Mouse (Mus musculus) heart, postnatal 0 days (tissue): ENCODE measurements around the gene Syt5. TPM values are rescaled to one million over a fixed set of nuclear protein-coding genes. Genes with fewer than 3 reads are reported as not detected.
"Not testable (repeated sequence)": the region's sequence is repeated elsewhere in the genome, so short reads cannot be mapped to it uniquely, and the experiment has no call there.

Experiments
- ATAC-seq: fragments of 200-750 bp; cut with Nextera tagmentation; 2 replicates; pipeline ENCODE4 v1.8.0; 2017; ENCODE audit warnings: low read depth, moderate number of reproducible peaks, moderate library complexity; ENCODE audit not compliant: insufficient read depth
- DNase-seq: peaks from one replicate; pipeline ENCODE4 v3.0.0-alpha.2; 2016; ENCODE audit warnings: low spot score
- H3K27ac ChIP-seq: fragments of 300-500 bp; sonication (generic); 2 replicates; pipeline ENCODE4 v1.5.1; 2014; ENCODE audit warnings: low read depth, mild to moderate bottlenecking
- H3K27me3 ChIP-seq: fragments of 300-500 bp; sonication (generic); 2 replicates; pipeline ENCODE4 v1.6.1; 2014; ENCODE audit warnings: low read length, mixed read lengths; ENCODE audit not compliant: control insufficient read depth, insufficient read depth
- H3K36me3 ChIP-seq: fragments of 300-500 bp; sonication (generic); replicated peaks from 2 replicates; pipeline ENCODE4 v1.6.1; 2014; ENCODE audit warnings: low read length, mixed read lengths; ENCODE audit not compliant: control insufficient read depth, insufficient read depth
- H3K4me1 ChIP-seq: fragments of 300-500 bp; sonication (generic); 2 replicates; pipeline ENCODE4 v1.6.1; 2014; ENCODE audit warnings: antibody characterized with exemption; ENCODE audit not compliant: control insufficient read depth, insufficient read depth
- H3K4me2 ChIP-seq: fragments of 300-500 bp; sonication (generic); 2 replicates; pipeline ENCODE4 v1.6.1; 2014; ENCODE audit warnings: low read depth, mild to moderate bottlenecking, low read length, moderate library complexity
- H3K4me3 ChIP-seq: fragments of 300-500 bp; sonication (generic); 2 replicates; pipeline ENCODE4 v1.5.1; 2014; ENCODE audit warnings: low read depth, low read length
- H3K9ac ChIP-seq: fragments of 300-500 bp; sonication (generic); replicated peaks from 2 replicates; pipeline ENCODE4 v1.6.1; 2014; ENCODE audit warnings: low read depth, low read length, mixed read lengths
- H3K9me3 ChIP-seq: fragments of 300-500 bp; sonication (generic); replicated peaks from 2 replicates; pipeline ENCODE4 v1.6.1; 2016; ENCODE audit warnings: low read length; ENCODE audit not compliant: control insufficient read depth
- CTCF ChIP-seq: IDR thresholded peaks from 2 replicates; pipeline ENCODE4 v1.5.1; 2016; ENCODE audit warnings: antibody characterized with exemption, control low read depth, low read depth
- EP300 ChIP-seq: IDR thresholded peaks from 2 replicates; pipeline ENCODE4 v1.6.1; 2016; ENCODE audit warnings: antibody characterized with exemption, low read depth
- WGBS: fragments of 180-500 bp; shearing (Covaris S2); extraction: QIAGEN DNeasy Blood & Tissue Kit; methylation state at CpG from one replicate; pipeline ENCODE4 v1.1.7; 2014; 5-methylcytosine and 5-hydroxymethylcytosine counted together
- polyA plus RNA-seq: library from polyadenylated mRNA; unstranded; fragments of >200 nt; fragmentation: Nextera tagmentation; extraction: Ambion mirVana; gene quantifications from 2 replicates; pipeline ENCODE4 v1.2.1, GENCODE M21; 2015
- total RNA-seq: library from RNA; depleted of rRNA; stranded (reverse); fragments of >200 nt; gene quantifications from 2 replicates; pipeline ENCODE4 v1.2.3, GENCODE M21; 2014; ENCODE audit warnings: low replicate concordance; rRNA removed

Gene Syt5
- total RNA-seq (0.23 and 1.4 TPM in 2 replicates), polyA plus RNA-seq (0.70 and 0.92 TPM in 2 replicates)

DNA sequence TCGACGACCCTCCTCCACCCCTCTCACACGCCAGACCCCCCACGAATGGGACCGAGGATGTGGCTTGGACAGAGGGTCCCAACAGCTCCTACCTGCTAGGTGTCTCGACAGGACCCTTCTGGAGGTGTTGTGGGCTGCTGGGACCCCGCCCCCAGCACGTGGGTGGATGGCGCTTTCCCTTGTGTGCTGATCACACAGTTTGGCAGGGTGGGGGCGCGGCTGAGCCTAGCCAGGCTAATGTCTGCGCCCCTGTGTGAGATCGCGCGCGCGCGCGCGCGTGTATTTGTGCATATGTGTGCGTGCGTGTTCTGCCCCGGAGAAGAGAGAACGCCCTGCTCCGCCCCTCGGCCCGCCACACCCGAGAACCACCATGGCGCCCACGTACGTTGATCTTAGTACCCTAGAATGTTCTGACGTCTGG lies at the start of gene Syt5:
Syt5 (minus strand) TSS at position 321 of the 421 bp plus-strand sequence.
- no peak for ATAC-seq

GRCm38 (mm10) chr7:4597046-4597445 lies 49.7 kb upstream of the Syt5 start:
- not testable (repeated sequence) for H3K9ac ChIP-seq, ATAC-seq, H3K4me1 ChIP-seq, DNase-seq, H3K9me3 ChIP-seq, H3K4me2 ChIP-seq, H3K27ac ChIP-seq, H3K27me3 ChIP-seq, H3K36me3 ChIP-seq, H3K4me3 ChIP-seq
- WGBS, result 54% methylated on average over 4 of the region's 4 CpGs

More for the DNA sequence above, at the start of gene Syt5:
- no peaks in the 10 kb centered on the region for H3K4me1 ChIP-seq
- H3K4me3 ChIP-seq, result peak within 1 kb of the TSS; percentile 15; the same call in 1 of the 2 replicates
- no peaks in the 10 kb centered on the region for H3K36me3 ChIP-seq
- no peak within 1 kb of the TSS for H3K9ac ChIP-seq
- peak within 1 kb of the TSS; percentile 43 for H3K4me2 ChIP-seq
- WGBS, result 7% methylated on average over 29 of the region's 33 CpGs
- H3K27me3 ChIP-seq, result peaks cover 19% of the 10 kb centered on the region
- H3K27ac ChIP-seq, result no peak within 1 kb of the TSS
- TF ChIP-seq CTCF (no peak), EP300 (no peak)
- DNase-seq, result no peak
- no peaks in the 10 kb centered on the region for H3K9me3 ChIP-seq

- not testable (repeated sequence) for H3K9ac ChIP-seq, H3K27ac ChIP-seq, H3K4me3 ChIP-seq, H3K9me3 ChIP-seq, H3K4me2 ChIP-seq, DNase-seq, H3K36me3 ChIP-seq, ATAC-seq, H3K4me1 ChIP-seq, H3K27me3 ChIP-seq
- 60% methylated on average over 3 of the region's 3 CpGs for WGBS
Observed at GRCm38 (mm10) chr7:4581481-4581880, 34.1 kb upstream of the Syt5 start.

- H3K4me1 ChIP-seq, H3K4me3 ChIP-seq, H3K9me3 ChIP-seq, ATAC-seq, H3K27me3 ChIP-seq, H3K27ac ChIP-seq, H3K4me2 ChIP-seq, H3K36me3 ChIP-seq, H3K9ac ChIP-seq, DNase-seq: not testable (repeated sequence)
- WGBS, result 64% methylated on average over 2 of the region's 2 CpGs
Observed at GRCm38 (mm10) chr7:4572361-4572760, 25.0 kb upstream of the Syt5 start.

GRCm38 (mm10) chr7:4562660-4563059 lies 15.3 kb upstream of the Syt5 start:
- no peak for DNase-seq
- no peak overlapping the region for H3K27ac ChIP-seq
- 83% methylated on average over 3 of the region's 3 CpGs for WGBS
- ATAC-seq, result no peak
- H3K4me2 ChIP-seq, result no peak overlapping the region
- no peaks in the 10 kb centered on the region for H3K4me1 ChIP-seq
- no peaks in the 10 kb centered on the region for H3K36me3 ChIP-seq
- TF ChIP-seq EP300 (no peak), CTCF (no peak)
- H3K27me3 ChIP-seq, result no peaks in the 10 kb centered on the region
- no peak overlapping the region for H3K4me3 ChIP-seq
- no peaks in the 10 kb centered on the region for H3K9me3 ChIP-seq
- H3K9ac ChIP-seq, result no peak overlapping the region

GRCm38 (mm10) chr7:4557167-4557560 lies 9.8 kb upstream of the Syt5 start:
- H3K27ac ChIP-seq, result no peak overlapping the region
- TF ChIP-seq EP300 (no peak), CTCF (no peak)
- no peak overlapping the region for H3K4me3 ChIP-seq
- no peaks in the 10 kb centered on the region for H3K36me3 ChIP-seq
- H3K4me1 ChIP-seq, result no peaks in the 10 kb centered on the region
- WGBS, result 64% methylated on average over 6 of the region's 6 CpGs
- H3K4me2 ChIP-seq, result no peak overlapping the region
- no peak for DNase-seq
- no peak for ATAC-seq
- 0 out of 2 replicates have a peak, but pooled peaks cover 5% of the 10 kb centered on the region for H3K27me3 ChIP-seq
- no peaks in the 10 kb centered on the region for H3K9me3 ChIP-seq
- no peak overlapping the region for H3K9ac ChIP-seq
